Mouse (Mus musculus) cerebellum, adult 2 months (tissue): ENCODE results near the gene Gm3336. TPM values are rescaled to one million over a fixed set of nuclear protein-coding genes. Genes with fewer than 3 reads are reported as not detected.
A peak's percentile ranks its signal among the peaks of the same experiment; 100 is the strongest.

Experiments
- DNase-seq, 2 experiments: peaks; one replicate each; pipeline ENCODE4 v3.0.0; 2021
- H3K27ac ChIP-seq: fragments of 200-500 bp; 2 replicates; pipeline ENCODE4 v1.5.1; 2012; ENCODE audit warnings: low read length, control low read depth, inconsistent platforms; ENCODE audit not compliant: insufficient read depth
- H3K27me3 ChIP-seq: fragments of 200-500 bp; 2 replicates; pipeline ENCODE4 v1.6.1; 2012; ENCODE audit warnings: inconsistent platforms, mild to moderate bottlenecking, low read length, moderate library complexity; ENCODE audit not compliant: control insufficient read depth, insufficient read depth
- H3K4me1 ChIP-seq: fragments of 200-500 bp; 2 replicates; pipeline ENCODE4 v1.6.1; 2011; ENCODE audit warnings: low read length; ENCODE audit not compliant: control insufficient read depth, insufficient read depth
- H3K4me3 ChIP-seq: fragments of 200-500 bp; replicated peaks from 2 replicates; pipeline ENCODE3; 2011; ENCODE audit warnings: mild to moderate bottlenecking, low read depth, low read length, control low read depth; ENCODE audit not compliant: insufficient read depth
- CTCF ChIP-seq: fragments of 200-500 bp; IDR thresholded peaks from 2 replicates; pipeline ENCODE4 v1.5.1; 2011; ENCODE audit warnings: low read depth, mild to moderate bottlenecking, control low read depth, low read length, moderate library complexity, borderline replicate concordance; ENCODE audit not compliant: insufficient read depth
- POLR2A ChIP-seq: fragments of 200-500 bp; IDR thresholded peaks from 2 replicates; pipeline ENCODE4 v1.6.1; 2011; ENCODE audit warnings: low read length, control low read depth, borderline replicate concordance; ENCODE audit not compliant: insufficient read depth
- WGBS: fragments of 180-500 bp; shearing (Covaris S2); methylation state at CpG from one replicate; pipeline ENCODE4 v1.1.7; 2018; 5-methylcytosine and 5-hydroxymethylcytosine counted together
- polyA plus RNA-seq: library from polyadenylated mRNA; depleted of rRNA; stranded (reverse); fragments of >200 nt; gene quantifications from 2 replicates; pipeline ENCODE4 v1.2.3, GENCODE M21; 2012

Gm3336 gene
- polyA plus RNA-seq, 1 experiment, result not detected

DNA sequence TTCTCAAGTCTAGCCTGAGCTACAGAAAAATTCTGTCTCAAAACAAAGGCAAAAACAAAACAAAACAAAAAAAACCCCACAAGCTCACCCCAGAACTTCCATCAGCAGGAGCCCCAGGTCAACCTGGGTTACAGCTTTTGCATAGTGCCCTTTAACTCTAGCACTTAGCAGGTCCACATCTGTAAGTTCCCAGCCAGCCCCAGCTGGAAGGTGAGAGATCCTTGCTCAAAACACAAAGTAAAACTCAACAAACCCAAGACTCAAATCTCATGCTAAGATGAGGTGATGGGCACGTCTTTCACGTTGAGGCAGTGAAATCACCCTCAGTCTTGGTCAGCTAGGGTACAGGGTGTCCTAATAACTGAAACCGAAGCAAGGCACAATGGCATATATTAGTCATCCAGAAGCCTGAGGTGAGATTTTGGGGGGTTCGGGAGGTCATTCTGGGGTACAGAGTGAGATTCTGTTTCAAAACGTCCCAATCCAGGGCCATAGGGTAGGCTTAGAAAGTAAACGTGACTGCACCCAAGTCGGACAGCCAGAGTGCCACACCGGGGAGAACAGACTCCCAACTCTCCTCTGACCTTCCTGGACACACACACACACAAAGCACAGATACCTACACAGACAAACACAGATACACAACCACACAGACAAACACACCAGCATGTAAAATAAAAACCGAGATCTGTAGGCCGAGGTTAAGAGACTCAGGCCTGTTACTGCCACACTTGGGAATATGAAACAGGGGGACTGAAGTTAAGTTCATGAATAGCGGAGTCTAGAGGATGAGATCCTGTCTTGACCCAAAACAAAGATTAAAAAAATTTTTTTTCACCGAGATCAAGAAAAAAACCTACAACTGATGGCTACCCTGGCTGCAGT, 20.7 kb upstream of the Gm3336 start:
- H3K27me3 ChIP-seq, result no peaks in the 10 kb centered on the region
- H3K27ac ChIP-seq, result peak overlapping the region; percentile 87; the same call in 1 of the 2 replicates
- 68% methylated on average over 12 of the region's 12 CpGs for WGBS
- no peak for DNase-seq
- H3K4me1 ChIP-seq, result peaks cover 28% of the 10 kb centered on the region
- no peak for TF ChIP-seq CTCF
- TF ChIP-seq POLR2A, result no peak
- peak overlapping the region; percentile 79 for H3K4me3 ChIP-seq

DNA sequence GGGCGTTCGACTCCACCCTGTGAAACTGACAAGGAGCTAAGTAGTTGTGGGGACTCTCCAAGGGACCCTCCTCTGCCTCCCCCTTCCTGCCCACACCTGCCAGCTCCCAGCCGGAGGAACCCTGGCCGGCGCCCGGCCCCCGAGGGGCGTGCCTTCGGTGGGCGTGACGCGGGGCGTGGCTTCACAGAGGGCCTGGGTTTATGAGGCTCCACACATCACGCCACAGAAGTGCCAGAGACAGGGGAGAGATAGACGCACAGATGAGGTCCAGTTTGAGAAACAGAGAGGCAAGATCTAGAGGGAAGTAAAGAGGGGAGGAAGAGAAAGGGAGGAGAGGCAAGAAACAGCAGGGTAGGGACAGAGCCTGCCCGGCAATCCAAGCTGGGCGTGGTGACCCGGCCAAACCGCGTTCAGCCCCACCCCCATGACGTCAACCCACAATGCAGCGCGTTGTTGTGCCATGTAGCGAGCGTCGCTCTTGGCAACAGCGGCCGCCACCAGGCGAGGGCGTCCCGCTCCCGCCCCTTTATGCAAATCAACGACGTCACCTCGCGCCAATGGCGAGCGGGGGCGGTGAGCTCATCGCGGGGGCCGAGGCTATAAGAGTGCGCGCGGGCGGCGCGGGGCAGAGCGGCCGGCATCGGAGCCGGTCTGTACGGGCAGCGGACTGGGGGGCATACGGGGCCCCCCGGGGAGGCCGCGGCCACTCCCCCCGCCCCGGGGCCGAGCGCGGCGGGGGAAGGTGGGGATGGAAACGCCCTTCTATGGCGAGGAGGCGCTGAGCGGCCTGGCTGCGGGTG, 19.8 kb upstream of the Gm3336 start, which contains the start of gene Jund:
Gene Jund, plus strand, starts transcription at position 640 of the 800 bp plus-strand sequence.
- H3K4me1 ChIP-seq, result peaks cover 37% of the 10 kb centered on the region
- TF ChIP-seq CTCF (no peak), POLR2A (peak; percentile 100)
- peak within 1 kb of the TSS; percentile 80 for H3K4me3 ChIP-seq
- H3K27ac ChIP-seq, result peak within 1 kb of the TSS; percentile 97
- no peaks in the 10 kb centered on the region for H3K27me3 ChIP-seq
- 1% methylated on average over 66 of the region's 69 CpGs for WGBS
- DNase-seq, result peak; percentile 99

DNA sequence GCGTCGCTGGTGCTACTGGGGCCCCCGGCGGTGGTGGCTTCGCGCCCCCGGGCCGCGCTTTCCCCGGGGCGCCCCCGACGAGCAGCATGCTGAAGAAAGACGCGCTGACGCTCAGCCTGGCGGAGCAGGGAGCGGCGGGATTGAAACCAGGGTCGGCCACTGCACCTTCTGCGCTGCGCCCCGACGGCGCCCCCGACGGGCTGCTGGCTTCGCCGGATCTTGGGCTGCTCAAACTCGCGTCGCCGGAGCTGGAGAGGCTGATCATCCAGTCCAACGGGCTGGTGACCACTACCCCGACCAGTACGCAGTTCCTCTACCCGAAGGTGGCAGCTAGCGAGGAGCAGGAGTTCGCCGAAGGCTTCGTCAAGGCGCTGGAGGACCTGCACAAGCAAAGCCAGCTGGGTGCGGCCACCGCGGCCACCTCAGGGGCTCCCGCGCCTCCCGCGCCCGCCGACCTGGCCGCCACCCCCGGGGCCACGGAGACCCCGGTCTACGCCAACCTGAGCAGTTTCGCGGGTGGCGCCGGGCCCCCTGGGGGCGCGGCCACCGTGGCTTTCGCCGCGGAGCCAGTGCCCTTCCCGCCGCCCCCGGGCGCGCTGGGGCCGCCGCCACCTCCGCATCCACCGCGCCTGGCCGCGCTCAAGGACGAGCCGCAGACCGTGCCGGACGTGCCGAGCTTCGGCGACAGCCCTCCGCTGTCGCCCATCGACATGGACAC, 19.1 kb upstream of the Gm3336 start:
- DNase-seq, result peak; percentile 70 to 80
- H3K4me3 ChIP-seq, result peak overlapping the region; percentile 80
- whole genome bisulfite sequencing, result 1% methylated on average over 85 of the region's 89 CpGs
- no peaks in the 10 kb centered on the region for H3K27me3 ChIP-seq
- TF ChIP-seq POLR2A, result no peak
- peaks cover 45% of the 10 kb centered on the region for H3K4me1 ChIP-seq
- H3K27ac ChIP-seq, result peak overlapping the region; percentile 97

DNA sequence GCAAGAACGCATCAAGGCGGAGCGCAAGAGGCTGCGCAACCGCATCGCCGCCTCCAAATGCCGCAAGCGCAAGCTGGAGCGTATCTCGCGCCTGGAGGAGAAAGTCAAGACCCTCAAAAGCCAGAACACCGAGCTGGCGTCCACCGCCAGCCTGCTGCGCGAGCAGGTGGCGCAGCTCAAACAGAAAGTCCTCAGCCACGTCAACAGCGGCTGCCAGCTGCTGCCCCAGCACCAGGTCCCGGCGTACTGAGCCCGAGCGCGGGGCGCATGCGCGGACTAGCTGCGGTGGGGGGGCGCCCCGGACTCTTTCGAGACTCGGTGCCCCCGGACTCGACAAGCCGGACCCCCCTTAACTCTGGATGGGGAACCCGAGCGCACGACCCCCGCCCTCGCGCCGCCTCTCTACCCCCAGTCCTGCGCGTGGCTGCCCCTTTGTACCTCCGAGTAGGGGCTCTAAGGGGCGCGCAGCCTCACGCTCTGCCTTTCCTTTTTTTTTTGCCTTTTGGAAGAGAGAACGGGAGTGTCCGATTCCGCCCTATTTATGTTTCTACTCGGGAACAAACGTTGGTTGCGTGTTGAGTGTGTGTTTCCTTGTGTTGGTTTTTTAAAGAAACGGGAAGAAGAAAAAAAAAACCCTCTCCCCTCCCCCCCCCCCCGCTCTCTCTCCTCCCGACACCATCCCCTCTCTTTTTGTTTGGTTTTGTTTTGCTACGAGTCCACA, 18.3 kb upstream of the Gm3336 start:
- under 1% methylated on average over 59 of the region's 59 CpGs for WGBS
- DNase-seq, result peak; percentile 86 to 87
- H3K4me3 ChIP-seq, result peak overlapping the region; percentile 80
- no peaks in the 10 kb centered on the region for H3K27me3 ChIP-seq
- TF ChIP-seq POLR2A, result peak; percentile 80
- TF ChIP-seq CTCF, result no peak
- peak overlapping the region; percentile 97 for H3K27ac ChIP-seq
- peaks cover 51% of the 10 kb centered on the region for H3K4me1 ChIP-seq

DNA sequence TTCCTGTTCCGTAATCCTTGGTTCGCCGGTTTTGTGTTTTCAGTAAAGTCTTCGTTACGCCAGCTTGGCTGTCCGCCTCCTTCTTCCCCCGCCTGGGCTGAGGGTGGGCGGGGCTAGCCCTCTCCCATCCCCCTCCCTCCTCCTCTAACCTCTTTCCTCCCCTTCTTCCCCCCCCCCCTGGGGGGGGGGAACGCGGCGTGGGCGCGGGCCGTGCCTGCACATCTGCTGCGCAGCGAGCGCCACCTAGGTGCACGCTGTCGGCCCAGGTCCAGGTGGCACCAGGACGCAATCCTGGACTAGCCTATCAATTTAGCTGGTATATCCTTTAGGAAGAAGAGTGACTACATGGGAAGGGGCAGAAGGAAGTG, 17.8 kb upstream of the Gm3336 start:
- H3K4me1 ChIP-seq, result peaks cover 46% of the 10 kb centered on the region
- WGBS, result 2% methylated on average over 20 of the region's 20 CpGs
- peak; percentile 87 to 89 for DNase-seq
- H3K27me3 ChIP-seq, result no peaks in the 10 kb centered on the region
- TF ChIP-seq CTCF (peak; percentile 54; the same call in 1 of the 2 replicates), POLR2A (peak; percentile 34; the same call in 1 of the 2 replicates)
- H3K4me3 ChIP-seq, result peak overlapping the region; percentile 77
- peak overlapping the region; percentile 83 for H3K27ac ChIP-seq

DNA sequence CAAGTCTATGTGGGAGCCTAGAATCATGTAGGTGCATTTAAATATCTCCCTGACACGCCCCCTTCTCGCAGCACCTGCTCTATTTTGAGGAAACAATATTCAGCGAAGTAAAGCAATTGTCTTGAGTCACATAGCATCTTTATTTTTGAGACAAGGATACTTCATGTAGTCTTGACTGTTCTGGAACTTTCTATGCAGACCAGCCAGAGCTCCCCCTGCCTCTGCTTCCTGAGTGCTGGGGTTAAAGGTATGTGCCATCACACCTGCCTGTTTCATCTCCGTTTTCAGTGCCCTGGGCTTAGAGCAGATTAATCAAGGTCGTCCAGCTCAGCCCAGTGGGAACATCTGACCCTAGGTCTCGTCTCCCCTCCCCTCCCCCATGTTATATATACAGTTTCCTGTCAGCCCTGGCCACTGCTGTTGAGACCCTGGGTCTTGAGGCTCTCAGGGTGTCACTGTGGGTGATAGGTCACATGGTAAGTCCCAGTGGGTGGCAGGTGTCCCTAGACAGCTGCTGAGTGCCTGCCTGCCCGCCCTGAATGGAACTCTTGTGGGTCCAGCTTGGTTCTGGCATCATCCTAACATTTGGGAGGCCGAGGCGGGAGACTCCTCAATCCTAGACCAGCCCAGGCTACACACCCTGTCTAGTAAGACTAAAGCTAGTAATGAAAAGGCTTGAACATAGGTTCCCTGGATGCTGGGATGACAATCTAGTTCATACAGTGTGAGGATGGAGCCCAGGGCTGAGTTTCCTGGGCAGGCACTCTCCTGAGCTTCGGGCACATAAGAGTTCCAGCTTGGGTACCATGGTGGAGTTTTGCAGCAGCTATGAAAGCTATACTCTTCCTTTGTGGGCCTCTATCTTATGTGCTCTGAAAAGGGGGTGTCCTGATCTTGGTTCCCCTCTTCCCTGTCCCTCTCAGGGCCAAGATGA, 17.0 kb upstream of the Gm3336 start:
- H3K4me1 ChIP-seq, result peaks cover 39% of the 10 kb centered on the region

More for the DNA sequence above, 17.0 kb upstream of the Gm3336 start:
- no peak for TF ChIP-seq POLR2A
- no peak for TF ChIP-seq CTCF
- Histone ChIP-seq H3K27me3 (no peaks in the 10 kb centered on the region), H3K4me3 (peak overlapping the region; percentile 77), H3K27ac (peak overlapping the region; percentile 83)
- WGBS, result 15% methylated on average over 10 of the region's 10 CpGs
- DNase-seq, result peak; percentile 40 to 41
